Mouse (Mus musculus) C2C12 (cell line): ENCODE results near the gene Sdk2.

Experiments used
- CTCF ChIP-seq: IDR thresholded peaks from one replicate; pipeline ENCODE4 v1.5.1; 2011; ENCODE audit not compliant: control insufficient read depth, insufficient read depth, insufficient read length
- MYOD1 ChIP-seq: IDR thresholded peaks from one replicate; pipeline ENCODE4 v1.6.1; 2011; ENCODE audit warnings: low read depth; ENCODE audit not compliant: control insufficient read depth, insufficient read length

- TF ChIP-seq CTCF: no peak
- no peak for TF ChIP-seq MYOD1
Observed at GRCm38 (mm10) chr11:113776851-113777511, 289.9 kb downstream of the Sdk2 start.
